Mouse (Mus musculus) myocyte (in vitro differentiated cells): ENCODE data around the gene Apon. TPM values are rescaled to one million over a fixed set of nuclear protein-coding genes. Genes with fewer than 3 reads are reported as not detected.
A peak's percentile ranks its signal among the peaks of the same experiment; 100 is the strongest.
"Not testable (repeated sequence)": the region's sequence is repeated elsewhere in the genome, so short reads cannot be mapped to it uniquely, and the experiment has no call there.

Experiments
- H3K27me3 ChIP-seq: one replicate; pipeline ENCODE4 v1.6.1; 2011; ENCODE audit not compliant: control insufficient read depth, insufficient read depth, insufficient read length
- H3K36me3 ChIP-seq: one replicate; pipeline ENCODE4 v1.6.1; 2011; ENCODE audit not compliant: control insufficient read depth, insufficient read depth
- H3K4me2 ChIP-seq: one replicate; pipeline ENCODE4 v1.6.1; 2011; ENCODE audit warnings: low read depth, control low read depth
- H3K4me3 ChIP-seq: one replicate; pipeline ENCODE4 v1.5.1; 2011; ENCODE audit warnings: mild to moderate bottlenecking, control low read depth, moderate library complexity
- H3K79me2 ChIP-seq: one replicate; pipeline ENCODE4 v1.6.1; 2011; ENCODE audit not compliant: control insufficient read depth, insufficient read depth
- H3ac ChIP-seq: one replicate; pipeline ENCODE4 v1.6.1; 2011; ENCODE audit not compliant: control insufficient read depth, insufficient read length
- CEBPB ChIP-seq: IDR thresholded peaks from 2 replicates; pipeline ENCODE4 v1.6.1; 2011; ENCODE audit warnings: mild to moderate bottlenecking, moderate library complexity; ENCODE audit not compliant: poor library complexity, insufficient read depth, severe bottlenecking
- E2F4 ChIP-seq: IDR thresholded peaks from one replicate; pipeline ENCODE4 v1.6.1; 2011; ENCODE audit warnings: mild to moderate bottlenecking, control low read depth, moderate library complexity; ENCODE audit not compliant: insufficient read depth
- MAX ChIP-seq: IDR thresholded peaks from one replicate; pipeline ENCODE4 v1.6.1; 2011; ENCODE audit warnings: low read depth, mild to moderate bottlenecking, control low read depth
- MYOD1 ChIP-seq, 3 experiments: IDR thresholded peaks; one replicate each; pipeline ENCODE4 v1.6.1; 2011; ENCODE audit warnings: control low read depth in 2 of 3, low read depth in 2 of 3, mild to moderate bottlenecking in 2 of 3, moderate library complexity in 1 of 3; ENCODE audit not compliant: insufficient read length in 2 of 3, control insufficient read depth in 1 of 3
- MYOG ChIP-seq, 3 experiments: IDR thresholded peaks; one replicate each; pipeline ENCODE4 v1.6.1; 2011; ENCODE audit warnings: control low read depth in 2 of 3, low read depth in 2 of 3, mild to moderate bottlenecking in 2 of 3; ENCODE audit not compliant: insufficient read length in 2 of 3, control insufficient read depth in 1 of 3, insufficient read depth in 1 of 3
- POLR2A ChIP-seq: IDR thresholded peaks from one replicate; pipeline ENCODE4 v1.6.1; 2011; ENCODE audit warnings: low read depth, mild to moderate bottlenecking, control low read depth, moderate library complexity; ENCODE audit not compliant: insufficient read length
- POLR2AphosphoS2 ChIP-seq: IDR thresholded peaks from one replicate; pipeline ENCODE4 v1.6.1; 2011; ENCODE audit warnings: low read depth, control low read depth; ENCODE audit not compliant: insufficient read length
- REST ChIP-seq: IDR thresholded peaks from one replicate; pipeline ENCODE4 v1.6.1; 2011; ENCODE audit warnings: mild to moderate bottlenecking, control low read depth, moderate library complexity; ENCODE audit not compliant: insufficient read depth, insufficient read length
- SRF ChIP-seq: IDR thresholded peaks from one replicate; pipeline ENCODE4 v1.6.1; 2011; ENCODE audit warnings: low read depth; ENCODE audit not compliant: control insufficient read depth, insufficient read length
- TCF12 ChIP-seq: IDR thresholded peaks from one replicate; pipeline ENCODE4 v1.6.1; 2011; ENCODE audit warnings: mild to moderate bottlenecking, control low read depth; ENCODE audit not compliant: poor library complexity, insufficient read depth, severe bottlenecking
- TCF3 ChIP-seq: IDR thresholded peaks from one replicate; pipeline ENCODE4 v1.6.1; 2011; ENCODE audit warnings: low read depth, control low read depth; ENCODE audit not compliant: insufficient read length
- USF1 ChIP-seq: IDR thresholded peaks from one replicate; pipeline ENCODE4 v1.6.1; 2011; ENCODE audit warnings: low read depth, mild to moderate bottlenecking, control low read depth, moderate library complexity
- polyA plus RNA-seq: library from polyadenylated mRNA; unstranded; fragments of >200 nt; fragmentation: generic; extraction: Trizol; gene quantifications from one replicate; pipeline ENCODE4 v1.2.1, GENCODE M21; 2012; ENCODE audit warnings: missing spikeins

The Apon gene
- polyA plus RNA-seq, 1 experiment: 0.06 TPM

DNA sequence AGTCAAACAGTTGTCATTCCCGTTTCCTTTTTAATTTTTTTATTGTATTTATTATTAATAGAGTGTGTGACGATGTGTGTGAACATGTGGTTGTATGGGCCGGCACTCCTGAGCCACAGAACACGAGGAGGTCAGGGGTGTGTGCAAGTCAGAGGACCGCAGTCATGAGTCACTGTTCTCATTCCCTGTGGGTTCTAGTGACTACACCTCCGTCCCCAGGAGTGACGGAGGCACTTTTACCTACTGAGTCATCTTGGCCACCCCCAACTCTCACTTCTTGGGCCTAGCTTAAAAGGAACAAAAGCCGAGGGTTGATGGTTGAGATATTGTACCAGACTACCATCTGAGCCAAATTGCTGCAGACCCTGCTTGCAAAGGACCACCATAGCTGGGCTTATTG lies 2.4 kb downstream of the Apon start:
- no peak overlapping the region for H3K4me3 ChIP-seq
- no peaks in the 10 kb centered on the region for H3K27me3 ChIP-seq
- TF ChIP-seq POLR2AphosphoS2 (no peak), E2F4 (no peak), SRF (no peak), TCF3 (no peak), CEBPB (no peak), MYOG (IDR thresholded peaks at IDR 0.05; ENCODE audit: control insufficient read depth in 1 of 3, insufficient read depth in 1 of 3, insufficient read length in 2 of 3, low read depth in 2 of 3) (no peak)

DNA sequence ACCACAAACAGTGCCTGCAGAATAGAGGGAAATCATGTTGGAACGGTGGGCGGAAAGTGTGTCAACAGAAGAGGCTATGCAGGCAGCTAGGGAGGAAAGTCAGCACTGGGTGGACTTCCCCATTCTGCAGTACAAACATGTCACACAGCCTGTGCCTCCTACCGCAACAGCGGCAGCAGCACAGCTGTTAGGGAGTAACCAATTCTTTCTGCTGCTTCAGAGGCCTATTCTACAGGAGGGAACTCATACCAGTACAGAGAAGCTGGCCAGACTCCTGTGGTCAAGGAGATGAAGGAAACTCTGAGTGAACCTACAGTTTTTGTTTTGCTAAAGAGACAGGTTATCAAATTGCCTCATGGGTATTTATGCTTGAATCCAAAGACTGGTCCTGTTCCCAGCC lies 5.1 kb downstream of the Apon start:
- Histone ChIP-seq H3ac (no peak overlapping the region), H3K4me3 (no peak overlapping the region), H3K4me2 (no peak overlapping the region), H3K36me3 (no peaks in the 10 kb centered on the region), H3K27me3 (no peaks in the 10 kb centered on the region), H3K79me2 (no peaks in the 10 kb centered on the region)
- no peak for TF ChIP-seq TCF12
- TF ChIP-seq MYOD1 (IDR thresholded peaks at IDR 0.05; ENCODE audit: control insufficient read depth in 1 of 3, insufficient read length in 2 of 3, low read depth in 2 of 3): peak; percentile 6 to 69 (median 32)
- no peak for TF ChIP-seq E2F4
- TF ChIP-seq MYOG (IDR thresholded peaks at IDR 0.05; ENCODE audit: control insufficient read depth in 1 of 3, insufficient read depth in 1 of 3, insufficient read length in 2 of 3, low read depth in 2 of 3): peak in 2 of 3 experiments; percentile 43 to 79

More for the DNA sequence above, 2.4 kb downstream of the Apon start:
- Histone ChIP-seq H3K4me2 (peak overlapping the region; percentile 56), H3ac (no peak overlapping the region), H3K36me3 (no peaks in the 10 kb centered on the region), H3K79me2 (no peaks in the 10 kb centered on the region)

- Histone ChIP-seq H3K36me3 (no peaks in the 10 kb centered on the region), H3ac (no peak overlapping the region), H3K27me3 (no peaks in the 10 kb centered on the region), H3K4me2 (no peak overlapping the region), H3K4me3 (no peak overlapping the region), H3K79me2 (no peaks in the 10 kb centered on the region)
- TF ChIP-seq MYOD1 (IDR thresholded peaks at IDR 0.05; ENCODE audit: control insufficient read depth in 1 of 3, insufficient read length in 2 of 3, low read depth in 2 of 3) (no peak), MAX (no peak), REST (no peak), USF1 (no peak), POLR2AphosphoS2 (no peak), POLR2A (no peak), MYOG (IDR thresholded peaks at IDR 0.05; ENCODE audit: control insufficient read depth in 1 of 3, insufficient read depth in 1 of 3, insufficient read length in 2 of 3, low read depth in 2 of 3) (no peak)
Measured at GRCm38 (mm10) chr10:128259946-128260345, 6.0 kb downstream of the Apon start.

DNA sequence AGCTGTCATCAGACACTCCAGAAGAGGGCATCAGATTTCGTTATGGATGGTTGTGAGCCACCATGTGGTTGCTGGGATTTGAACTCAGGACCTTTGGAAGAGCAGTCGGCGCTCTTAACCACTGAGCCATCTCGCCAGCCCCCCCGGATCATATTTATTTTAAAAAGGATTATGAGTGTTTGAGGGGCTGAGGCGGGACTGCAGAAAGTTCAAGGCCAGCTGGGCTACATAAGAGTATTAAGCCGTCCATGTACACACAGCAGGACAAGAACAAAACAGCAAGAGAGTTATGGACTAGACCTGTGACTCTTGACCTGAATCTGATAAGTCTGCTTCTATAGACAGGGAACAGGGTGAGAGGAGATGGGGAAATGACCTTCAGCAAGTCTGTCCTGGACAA lies 6.5 kb downstream of the Apon start:
- not testable (repeated sequence) for H3K27me3 ChIP-seq, H3ac ChIP-seq, H3K79me2 ChIP-seq, H3K36me3 ChIP-seq, H3K4me3 ChIP-seq, H3K4me2 ChIP-seq

DNA sequence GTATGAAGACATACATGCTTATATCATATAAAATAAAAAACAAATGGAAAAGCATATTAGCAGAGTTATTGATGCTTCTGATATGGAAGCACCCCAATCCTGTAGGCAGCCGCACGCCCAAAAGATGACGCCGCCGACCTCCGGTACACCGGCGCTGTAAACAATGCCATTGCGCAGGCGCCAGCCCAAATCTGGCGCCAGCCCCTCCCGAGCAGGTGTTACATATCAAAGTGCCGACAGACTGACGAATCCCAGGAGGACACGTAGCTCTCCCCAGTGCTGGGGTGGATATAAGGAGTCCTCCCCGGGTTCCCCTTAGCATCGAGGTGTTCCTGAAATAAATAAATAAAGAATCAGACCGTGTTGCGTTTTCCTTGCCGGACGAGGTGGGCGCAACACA lies 8.4 kb downstream of the Apon start:
- Histone ChIP-seq H3K4me2 (no peak overlapping the region), H3K36me3 (no peaks in the 10 kb centered on the region), H3K79me2 (no peaks in the 10 kb centered on the region), H3K27me3 (no peaks in the 10 kb centered on the region), H3K4me3 (no peak overlapping the region), H3ac (no peak overlapping the region)
- no peak for TF ChIP-seq MAX
- TF ChIP-seq SRF: no peak
- no peak for TF ChIP-seq POLR2AphosphoS2
- no peak for TF ChIP-seq USF1
- TF ChIP-seq TCF12: no peak
- TF ChIP-seq TCF3: no peak
- no peak for TF ChIP-seq MYOG (IDR thresholded peaks at IDR 0.05; ENCODE audit: control insufficient read depth in 1 of 3, insufficient read depth in 1 of 3, insufficient read length in 2 of 3, low read depth in 2 of 3)
- no peak for TF ChIP-seq CEBPB
- no peak for TF ChIP-seq REST
- TF ChIP-seq POLR2A: no peak
